Mouse (Mus musculus) lung, postnatal 36 days (tissue): ENCODE data around the gene Grik5.

Source experiments
- DNase-seq: peaks from one replicate; pipeline ENCODE4 v3.0.0; 2022; ENCODE audit warnings: mixed read lengths

Gene Grik5

GRCm38 (mm10) chr7:24983396-24983795, 88.8 kb downstream of the Grik5 start:
- no peak for DNase-seq

GRCm38 (mm10) chr7:24980439-24980838, 91.7 kb downstream of the Grik5 start:
- DNase-seq = no peak

- peak; percentile 9 for DNase-seq
Measured at GRCm38 (mm10) chr7:24978781-24979180, 93.4 kb downstream of the Grik5 start.

- peak; percentile 41 for DNase-seq
Measured at GRCm38 (mm10) chr7:24974893-24975595, 97.1 kb downstream of the Grik5 start.

GRCm38 (mm10) chr7:24973902-24974301, 98.2 kb downstream of the Grik5 start:
- no peak for DNase-seq

GRCm38 (mm10) chr7:24973208-24973607, 98.9 kb downstream of the Grik5 start:
- DNase-seq = no peak

- DNase-seq = peak; percentile 99
Measured at GRCm38 (mm10) chr7:24971972-24972893, 99.9 kb downstream of the Grik5 start, which contains the start of gene Rabac1. TSS of gene Rabac1 (minus strand) at chr7:24972754.

GRCm38 (mm10) chr7:24971261-24971971, 100.7 kb downstream of the Grik5 start:
- peak; percentile 44 for DNase-seq

- no peak for DNase-seq
Measured at GRCm38 (mm10) chr7:24970341-24970740, 101.8 kb downstream of the Grik5 start.

GRCm38 (mm10) chr7:24969805-24970204, 102.3 kb downstream of the Grik5 start:
- no peak for DNase-seq

- no peak for DNase-seq
Measured at GRCm38 (mm10) chr7:24968463-24968862, 103.7 kb downstream of the Grik5 start.

- DNase-seq = no peak
Measured at GRCm38 (mm10) chr7:24967966-24968365, 104.2 kb downstream of the Grik5 start.

GRCm38 (mm10) chr7:24964897-24965535, 107.1 kb downstream of the Grik5 start:
- DNase-seq = peak; percentile 92

GRCm38 (mm10) chr7:24964288-24964687, 107.9 kb downstream of the Grik5 start:
- no peak for DNase-seq
